Mouse (Mus musculus): ENCODE results near the gene Pnma1.

Gene Pnma1

DNA sequence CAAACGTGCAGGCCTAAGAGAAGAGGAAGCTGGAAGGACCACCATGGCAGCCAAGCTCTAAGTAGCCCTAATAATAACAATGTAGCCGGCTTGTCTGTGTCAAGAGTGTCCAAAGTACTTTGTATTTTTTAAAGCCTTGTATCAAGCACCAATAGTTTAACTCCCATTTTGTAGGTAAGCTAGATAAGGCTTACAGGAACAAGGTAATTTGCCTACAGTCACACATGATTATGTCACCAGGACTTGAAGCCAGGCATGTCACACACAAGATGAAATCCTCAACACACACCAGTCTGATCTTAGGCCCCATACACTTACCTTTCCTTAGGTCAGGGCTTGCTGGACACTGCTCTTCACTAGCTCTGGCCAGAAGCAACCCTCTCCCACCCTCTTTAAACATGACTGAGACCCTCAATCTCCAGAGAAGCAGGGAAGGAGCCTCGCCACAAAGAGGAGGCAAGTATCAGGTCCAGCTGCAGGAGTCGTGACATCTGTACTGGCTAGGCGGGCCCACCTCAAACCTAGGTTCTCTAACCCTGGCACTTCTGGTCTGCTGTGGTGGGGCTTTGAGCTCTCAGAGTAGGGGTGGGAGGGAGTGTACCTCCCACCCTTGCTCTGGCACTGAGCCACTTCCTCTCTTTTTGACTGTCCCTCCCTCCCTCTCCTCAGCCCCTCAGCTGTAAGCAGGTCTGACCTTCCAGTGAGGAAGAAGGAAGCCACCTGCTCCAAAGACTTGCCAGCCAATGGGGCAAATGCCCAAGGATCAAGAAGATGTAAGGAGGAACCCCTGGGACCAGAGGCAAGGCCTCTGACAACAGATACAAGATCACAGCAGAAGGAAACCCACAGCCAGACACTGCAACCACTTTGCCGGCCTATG lies 28.8 kb upstream of the Pnma1 start:
- no peak for DNase-seq

DNA sequence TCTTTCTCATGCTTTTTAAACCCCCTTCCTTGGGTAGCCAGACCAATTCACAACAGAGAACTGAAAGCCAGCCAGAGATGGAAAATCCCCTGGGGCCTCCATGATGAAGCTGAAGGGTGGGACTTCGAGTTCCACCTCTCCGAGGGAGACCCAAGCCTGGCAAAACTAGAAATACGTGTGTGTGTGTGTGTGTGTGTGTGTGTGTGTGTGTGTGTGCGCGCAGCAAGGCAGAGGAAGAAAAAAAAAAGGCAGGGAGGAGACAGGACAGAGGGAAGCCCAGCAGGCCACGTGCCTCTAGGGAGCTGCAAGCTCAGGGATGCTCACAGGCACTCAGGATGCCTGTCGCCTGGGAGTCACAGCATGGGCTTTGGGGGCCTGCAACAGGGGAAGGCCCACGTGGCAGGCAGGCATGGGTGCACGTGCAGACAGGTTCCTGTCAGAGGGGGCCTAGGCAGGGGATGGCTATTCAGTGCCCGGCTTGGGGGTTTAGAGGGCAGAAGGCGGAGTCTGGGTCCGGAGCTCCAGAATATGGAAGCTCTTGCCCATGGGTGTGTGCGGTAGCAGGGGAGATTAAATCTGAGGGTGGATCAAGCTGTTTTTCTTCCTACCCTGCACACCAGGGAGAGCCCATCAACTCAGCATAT lies 28.0 kb upstream of the Pnma1 start:
- peak; percentile 39 for DNase-seq

- peak; percentile 93 for DNase-seq
Measured at GRCm38 (mm10) chr12:84175659-84176061, 27.4 kb upstream of the Pnma1 start.

DNA sequence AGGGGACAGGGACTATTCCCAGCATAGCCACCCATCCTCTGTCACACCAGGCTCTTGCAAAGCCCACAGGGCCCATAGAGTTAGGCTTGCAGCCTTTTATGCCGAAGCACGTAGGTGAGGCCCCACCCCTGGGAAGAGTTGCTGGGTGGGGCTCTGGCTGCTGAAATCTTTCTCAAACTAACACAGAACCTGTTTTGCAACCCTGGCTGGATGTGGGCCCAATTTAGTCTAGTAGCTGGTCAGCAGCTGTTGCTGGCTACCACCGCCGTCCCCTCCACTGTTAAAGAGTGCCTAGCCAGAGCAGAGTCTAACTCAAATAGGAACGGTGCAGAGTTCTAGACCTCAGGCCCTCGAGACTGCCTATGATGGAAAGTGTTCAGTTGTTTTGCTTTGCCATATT lies 26.6 kb upstream of the Pnma1 start:
- DNase-seq = peak; percentile 94

- DNase-seq = peak; percentile 80
Measured at GRCm38 (mm10) chr12:84174190-84174811, 26.0 kb upstream of the Pnma1 start.

DNA sequence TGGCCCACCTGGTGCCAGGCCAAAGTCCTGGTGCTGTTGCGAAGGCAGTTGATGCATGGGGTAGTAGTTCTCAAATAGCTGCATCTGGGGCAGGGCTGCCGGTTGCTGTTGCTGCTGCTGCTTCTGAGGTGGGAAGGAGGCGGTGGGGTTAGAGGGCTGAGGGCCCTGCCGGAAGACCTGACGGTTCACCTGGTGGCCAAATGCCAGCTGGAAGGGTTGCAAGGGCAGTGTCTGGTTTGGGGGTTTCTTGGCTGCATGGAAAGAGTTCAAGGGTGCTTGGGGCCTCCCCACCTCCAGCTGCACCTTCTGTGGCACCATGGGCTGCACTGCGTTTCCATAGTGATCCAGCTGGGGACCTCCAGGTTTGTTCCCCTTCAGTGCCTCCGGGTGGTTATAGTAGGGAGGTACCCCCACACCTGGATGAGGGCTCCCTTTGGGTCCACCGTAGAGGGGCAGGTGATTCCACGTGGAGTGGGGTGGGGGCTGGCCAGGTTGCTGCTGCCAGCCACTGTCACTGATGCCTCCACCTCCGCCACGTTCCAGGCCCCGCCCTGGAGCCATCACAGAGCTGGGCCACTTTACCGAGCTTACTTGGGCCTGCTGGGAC lies 25.1 kb upstream of the Pnma1 start:
- DNase-seq = peak; percentile 24

DNA sequence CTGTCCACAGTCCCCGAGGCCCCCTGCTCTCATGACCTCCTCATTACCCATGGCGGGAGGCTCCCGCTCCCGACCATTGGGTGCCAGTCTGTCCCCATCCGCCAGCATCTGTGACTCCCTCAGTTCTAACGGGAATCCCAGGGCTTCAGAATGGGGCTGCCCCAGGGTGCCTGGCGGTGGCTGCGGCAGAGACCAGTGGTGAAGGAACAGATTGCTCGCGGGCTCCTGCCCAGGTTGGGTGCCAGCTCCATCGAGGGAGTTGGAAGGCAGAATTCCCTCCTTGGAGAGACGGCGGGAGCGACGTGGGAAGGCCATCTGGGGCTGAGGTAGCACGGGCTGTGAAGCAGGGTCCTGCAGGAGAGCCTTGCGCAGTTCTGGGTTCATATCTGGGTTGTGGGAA lies 24.6 kb upstream of the Pnma1 start:
- no peak for DNase-seq

- DNase-seq = no peak
Measured at GRCm38 (mm10) chr12:84172216-84172615, 23.9 kb upstream of the Pnma1 start.

DNA sequence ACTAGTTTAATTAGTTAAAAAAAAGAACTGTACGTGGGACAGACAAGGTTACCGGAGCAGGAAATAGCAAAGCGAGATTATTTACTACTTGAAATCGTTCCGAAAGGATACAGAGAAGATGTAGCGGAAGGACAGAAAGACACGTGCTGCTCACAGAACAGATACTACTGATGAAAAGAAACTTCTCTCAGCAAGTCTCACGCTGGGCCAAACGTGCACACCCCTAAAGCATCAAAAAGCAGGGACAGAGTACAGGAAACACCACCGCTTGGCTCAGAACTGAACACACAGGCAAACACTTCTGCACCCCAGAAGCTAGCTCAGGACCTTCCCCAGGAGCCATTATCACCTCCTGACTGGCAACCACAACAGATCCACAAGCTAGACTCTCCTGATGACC lies 22.3 kb upstream of the Pnma1 start:
- DNase-seq = no peak

DNA sequence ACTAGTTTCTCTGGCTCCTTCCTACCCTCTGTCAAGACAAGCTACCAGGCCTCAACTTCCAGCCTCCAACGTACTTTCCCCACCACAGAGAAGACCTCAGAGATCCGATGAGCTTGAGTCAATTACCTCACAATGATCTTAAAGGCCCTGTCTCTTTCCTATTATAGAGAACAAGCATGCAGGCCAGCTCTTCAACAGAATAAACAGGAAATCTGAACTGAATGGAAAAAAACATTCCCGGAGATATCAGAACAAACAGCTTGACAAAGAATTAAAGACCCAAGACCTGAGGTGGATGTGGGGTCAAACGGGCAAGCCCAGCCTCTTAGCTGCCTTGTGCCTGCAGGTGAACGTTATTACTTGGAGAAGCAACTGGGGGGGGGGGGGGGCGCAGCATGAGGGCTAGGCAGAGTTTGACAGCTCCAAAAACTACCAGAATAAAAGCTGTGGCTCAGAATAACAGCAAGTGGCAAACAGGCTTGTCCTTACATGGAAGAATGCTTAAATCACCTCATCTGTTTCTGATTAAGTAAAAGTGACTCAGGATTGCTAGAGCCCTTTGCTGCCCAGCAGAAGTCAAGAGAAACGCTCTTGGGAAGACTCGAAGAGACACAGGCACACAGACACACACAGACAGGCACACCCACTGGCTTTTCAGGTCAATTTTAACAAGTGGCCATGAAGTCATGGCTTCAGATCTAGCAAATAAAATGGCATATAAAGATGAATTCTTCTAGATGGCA lies 17.5 kb upstream of the Pnma1 start:
- DNase-seq = no peak

DNA sequence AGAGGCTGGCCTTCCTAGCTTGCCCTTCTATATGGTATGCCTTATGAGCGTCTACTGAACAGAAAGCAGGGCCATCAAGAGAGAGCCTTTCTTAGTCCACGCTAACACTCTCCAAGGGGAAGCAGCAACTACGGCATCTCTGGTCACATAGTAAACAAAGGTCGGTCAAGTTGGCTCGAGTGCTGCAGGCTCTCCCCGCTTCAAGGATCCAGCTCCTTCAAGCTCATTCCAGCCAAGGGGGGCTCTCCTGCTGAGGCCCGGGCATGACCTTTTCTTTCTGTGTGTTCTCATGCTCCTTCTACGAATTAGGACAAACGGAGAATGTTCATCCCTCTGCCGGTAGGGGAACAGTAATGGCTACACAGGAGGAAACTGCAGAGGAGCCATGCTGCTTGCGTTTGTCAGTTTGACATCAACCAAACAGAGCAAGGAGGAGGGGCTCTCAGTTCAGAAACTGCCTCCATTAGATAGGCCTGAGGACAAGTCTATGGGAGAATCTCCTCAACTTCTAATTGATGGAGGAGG lies 15.4 kb upstream of the Pnma1 start:
- no peak for DNase-seq

DNA sequence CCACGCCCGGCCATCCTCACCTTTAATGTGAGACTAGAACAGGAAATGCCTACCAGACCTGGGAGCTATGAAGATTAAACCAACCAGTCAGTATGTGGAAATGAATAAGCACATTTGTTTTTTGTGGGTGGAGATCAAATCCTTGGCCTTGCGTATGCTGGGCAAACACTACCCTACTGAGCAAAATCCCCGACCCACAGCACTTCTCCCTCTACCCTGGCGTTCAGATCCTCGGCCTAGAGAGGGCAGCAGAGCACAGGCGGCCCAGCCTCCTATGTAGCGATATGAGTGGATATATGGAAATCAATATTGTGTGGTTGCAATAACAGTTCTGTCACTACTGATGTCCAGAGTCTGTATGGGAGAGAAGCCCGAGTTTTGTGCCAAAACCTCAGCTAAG lies 14.8 kb upstream of the Pnma1 start:
- DNase-seq = no peak

GRCm38 (mm10) chr12:84161616-84162433 lies 13.5 kb upstream of the Pnma1 start:
- DNase-seq = peak; percentile 83

- no peak for DNase-seq
Measured at GRCm38 (mm10) chr12:84161116-84161515, 12.8 kb upstream of the Pnma1 start.

- DNase-seq = no peak
Measured at GRCm38 (mm10) chr12:84160491-84160890, 12.2 kb upstream of the Pnma1 start.

DNA sequence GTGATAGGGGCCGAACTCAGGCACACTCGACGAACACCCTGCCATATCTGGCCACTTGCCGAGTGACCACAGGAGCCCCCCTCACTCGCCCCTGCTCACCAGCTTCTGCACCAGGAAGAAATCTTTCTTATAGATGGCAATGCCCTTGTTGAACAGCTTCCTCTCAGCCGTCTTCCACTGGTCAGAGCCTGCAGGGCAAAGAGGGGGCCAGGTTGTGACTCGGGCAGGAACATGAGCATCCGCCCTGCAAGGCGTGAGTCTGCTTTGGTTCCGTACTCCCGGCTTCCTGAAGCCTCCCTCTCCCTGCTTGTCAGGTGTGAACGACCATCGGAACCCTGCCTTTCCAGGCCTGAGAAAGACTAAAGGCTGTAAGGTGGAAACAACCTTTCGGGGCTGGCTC lies 9.9 kb upstream of the Pnma1 start:
- DNase-seq = no peak

GRCm38 (mm10) chr12:84156210-84156609 lies 7.9 kb upstream of the Pnma1 start:
- DNase-seq = no peak

DNA sequence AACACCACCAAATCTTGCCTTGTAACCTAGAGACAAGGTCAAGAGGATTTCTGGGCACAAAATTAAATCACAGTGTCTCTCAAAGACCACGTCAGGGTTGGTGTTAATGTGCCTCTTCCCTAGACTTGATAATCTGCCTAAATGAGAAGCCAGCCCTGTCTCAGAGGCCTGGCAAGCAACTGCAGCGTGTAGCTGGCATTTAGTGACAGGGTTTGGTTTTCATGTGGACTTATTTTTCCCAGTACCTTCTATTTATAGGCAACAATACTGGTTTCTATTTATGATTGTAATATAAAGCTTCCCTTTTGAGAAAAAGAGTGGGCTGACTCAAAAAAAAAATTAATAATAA lies 7.2 kb upstream of the Pnma1 start:
- no peak for DNase-seq

GRCm38 (mm10) chr12:84154786-84155522 lies 6.7 kb upstream of the Pnma1 start:
- DNase-seq = peak; percentile 95

DNA sequence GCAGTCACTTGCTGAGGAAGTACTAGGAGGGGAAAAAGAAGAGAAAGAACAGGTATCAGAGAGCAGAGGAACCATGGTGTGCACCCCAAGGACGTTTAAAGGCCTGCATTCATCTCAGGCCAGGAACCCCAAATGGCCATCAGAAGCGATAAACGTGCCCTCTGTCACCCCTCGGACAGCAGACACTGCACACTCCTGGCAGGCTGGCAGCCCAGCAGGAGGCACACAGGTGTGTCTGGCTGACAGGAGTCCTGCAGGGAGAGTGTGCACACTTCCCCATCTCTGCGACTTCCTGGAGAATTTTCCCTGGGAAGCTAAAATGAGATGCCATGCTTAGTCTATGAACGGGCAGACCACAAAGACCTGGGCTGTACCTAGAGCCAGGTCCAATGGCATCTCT lies 5.1 kb upstream of the Pnma1 start:
- DNase-seq = no peak

Data from kidney, adult 9 months (tissue).